Mouse (Mus musculus) neural tube, embryonic 14.5 days (tissue): ENCODE data around the gene Psmc3ip. TPM values are rescaled to one million over a fixed set of nuclear protein-coding genes. Genes with fewer than 3 reads are reported as not detected.

Experiments
- microRNA-seq: library from miRNA; unstranded; fragments of <30 nt; microRNA quantifications from one replicate; pipeline ENCODE4, GENCODE M21; 2016
- polyA plus RNA-seq: library from polyadenylated mRNA; unstranded; fragments of >200 nt; fragmentation: Nextera tagmentation; extraction: Ambion mirVana; gene quantifications from 2 replicates; pipeline ENCODE4 v1.2.1, GENCODE M21; 2014

Psmc3ip gene
- polyA plus RNA-seq, 1 experiment from 2014 or later = 19.0 TPM

Small RNAs within 50 kb of the gene (microRNA-seq; reads per million reads assigned to microRNA genes)
- not detected for gene Gm27626

Other genes starting within 250 kb of the Psmc3ip start
- 17.3 and 19.7 TPM in 2 replicates for gene Stat5b, start 244.7 kb downstream of the Psmc3ip start, polyA plus RNA-seq
- 1.3 and 1.8 TPM in 2 replicates for gene Stat5a, start 236.1 kb downstream of the Psmc3ip start, polyA plus RNA-seq
- gene Stat3, start 155.9 kb downstream of the Psmc3ip start, polyA plus RNA-seq = 45.6 and 77.7 TPM in 2 replicates
- 5.3 and 20.4 TPM in 2 replicates for gene Cavin1, start 124.5 kb downstream of the Psmc3ip start, polyA plus RNA-seq
- 147 and 175 TPM in 2 replicates for gene Atp6v0a1, start 86.0 kb downstream of the Psmc3ip start, polyA plus RNA-seq
- gene Naglu, start 25.4 kb downstream of the Psmc3ip start, polyA plus RNA-seq = 7.0 and 9.8 TPM in 2 replicates
- 0.35 TPM in 1 of 2 replicates, not detected in the other for gene Hsd17b1, start 17.0 kb downstream of the Psmc3ip start, polyA plus RNA-seq
- 38.3 and 39.2 TPM in 2 replicates for gene Coasy, start 12.9 kb downstream of the Psmc3ip start, polyA plus RNA-seq
- gene Mlx, start 8.2 kb downstream of the Psmc3ip start, polyA plus RNA-seq = 84.6 and 95.7 TPM in 2 replicates
- 10.6 and 17.6 TPM in 2 replicates for gene Retreg3, start 24.5 kb upstream of the Psmc3ip start, polyA plus RNA-seq
- gene Tubg1, start 24.5 kb upstream of the Psmc3ip start, polyA plus RNA-seq = 63.3 and 63.7 TPM in 2 replicates
- 48.5 and 62.6 TPM in 2 replicates for gene Tubg2, start 60.5 kb upstream of the Psmc3ip start, polyA plus RNA-seq
- 7.5 and 8.3 TPM in 2 replicates for gene Cntnap1, start 75.1 kb upstream of the Psmc3ip start, polyA plus RNA-seq
- gene Plekhh3, start 75.9 kb upstream of the Psmc3ip start, polyA plus RNA-seq = 7.2 and 10.5 TPM in 2 replicates
- gene Ccr10, start 80.0 kb upstream of the Psmc3ip start, polyA plus RNA-seq = 0.12 and 0.30 TPM in 2 replicates
- gene Ezh1, start 131.0 kb upstream of the Psmc3ip start, polyA plus RNA-seq = 28.4 and 30.7 TPM in 2 replicates
- 63.1 and 103 TPM in 2 replicates for gene Ramp2, start 150.6 kb upstream of the Psmc3ip start, polyA plus RNA-seq
- 121 and 134 TPM in 2 replicates for gene Vps25, start 158.3 kb upstream of the Psmc3ip start, polyA plus RNA-seq
- gene Wnk4, start 165.1 kb upstream of the Psmc3ip start, polyA plus RNA-seq = 4.2 and 5.9 TPM in 2 replicates
- 0.75 and 0.86 TPM in 2 replicates for gene Cntd1, start 183.6 kb upstream of the Psmc3ip start, polyA plus RNA-seq
- 242 and 258 TPM in 2 replicates for gene Coa3, start 183.7 kb upstream of the Psmc3ip start, polyA plus RNA-seq
- gene Becn1, start 206.8 kb upstream of the Psmc3ip start, polyA plus RNA-seq = 178 and 182 TPM in 2 replicates
- 73.3 and 88.3 TPM in 2 replicates for gene Psme3, start 220.8 kb upstream of the Psmc3ip start, polyA plus RNA-seq
- gene Aoc2, start 229.6 kb upstream of the Psmc3ip start, polyA plus RNA-seq = 1.7 and 2.0 TPM in 2 replicates
- 0.10 TPM in 1 of 2 replicates, not detected in the other for gene Aoc3, start 235.2 kb upstream of the Psmc3ip start, polyA plus RNA-seq